Mouse (Mus musculus) myocyte (in vitro differentiated cells): ENCODE results near the gene Carns1.

Experiments used
- E2F4 ChIP-seq: IDR thresholded peaks from one replicate; pipeline ENCODE4 v1.6.1; 2011; ENCODE audit warnings: mild to moderate bottlenecking, control low read depth, moderate library complexity; ENCODE audit not compliant: insufficient read depth
- MAX ChIP-seq: IDR thresholded peaks from one replicate; pipeline ENCODE4 v1.6.1; 2011; ENCODE audit warnings: low read depth, mild to moderate bottlenecking, control low read depth
- MYOG ChIP-seq, 3 experiments: IDR thresholded peaks; one replicate each; pipeline ENCODE4 v1.6.1; 2011; ENCODE audit warnings: control low read depth in 2 of 3, low read depth in 2 of 3, mild to moderate bottlenecking in 2 of 3; ENCODE audit not compliant: insufficient read length in 2 of 3, control insufficient read depth in 1 of 3, insufficient read depth in 1 of 3
- POLR2A ChIP-seq: IDR thresholded peaks from one replicate; pipeline ENCODE4 v1.6.1; 2011; ENCODE audit warnings: low read depth, mild to moderate bottlenecking, control low read depth, moderate library complexity; ENCODE audit not compliant: insufficient read length
- REST ChIP-seq: IDR thresholded peaks from one replicate; pipeline ENCODE4 v1.6.1; 2011; ENCODE audit warnings: mild to moderate bottlenecking, control low read depth, moderate library complexity; ENCODE audit not compliant: insufficient read depth, insufficient read length

GRCm38 (mm10) chr19:4149283-4149682 is 26.0 kb downstream of the Carns1 start:
- TF ChIP-seq MYOG (IDR thresholded peaks at IDR 0.05; ENCODE audit: control insufficient read depth in 1 of 3, insufficient read depth in 1 of 3, insufficient read length in 2 of 3, low read depth in 2 of 3) (no peak), POLR2A (no peak), REST (no peak), E2F4 (no peak), MAX (no peak)
